Mouse (Mus musculus) cerebellum, postnatal 10 days (tissue): ENCODE data around the gene Copz1.

Experiments used
- DNase-seq, 2 experiments: peaks; one replicate each; pipeline ENCODE4 v3.0.0; 2021; ENCODE audit warnings: mixed read lengths in 2 of 2

The Copz1 gene

DNA sequence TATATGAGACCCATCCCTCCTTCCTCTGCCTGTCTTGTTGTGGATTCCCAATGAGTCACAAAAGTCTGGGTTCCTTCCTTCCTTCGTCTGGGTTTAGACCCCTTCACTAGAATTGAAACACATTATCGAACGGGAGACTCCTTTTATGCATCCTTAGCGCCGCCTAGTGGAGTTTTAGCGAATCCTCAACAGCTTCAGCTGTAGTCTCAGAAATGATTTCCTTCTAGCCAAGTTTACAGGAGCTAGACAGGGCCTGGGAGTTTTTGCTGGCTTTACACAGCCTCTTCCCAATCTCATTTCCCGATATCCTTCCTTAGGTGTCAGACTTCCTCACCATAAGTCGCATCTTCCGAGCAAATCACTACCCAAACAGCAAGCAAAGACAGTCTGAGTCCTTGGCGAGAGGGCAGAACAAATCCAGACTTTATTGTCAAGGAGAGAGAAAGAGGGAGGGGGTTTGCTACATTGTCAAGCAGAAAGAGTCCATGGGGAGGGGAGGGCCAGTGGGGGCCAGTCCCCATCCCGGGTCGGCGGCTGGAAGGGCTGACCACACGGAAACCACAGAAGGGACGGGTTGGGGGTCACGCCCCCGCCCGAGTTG lies 41.1 kb downstream of the Copz1 start:
- peak; percentile 79 to 88 for DNase-seq

DNA sequence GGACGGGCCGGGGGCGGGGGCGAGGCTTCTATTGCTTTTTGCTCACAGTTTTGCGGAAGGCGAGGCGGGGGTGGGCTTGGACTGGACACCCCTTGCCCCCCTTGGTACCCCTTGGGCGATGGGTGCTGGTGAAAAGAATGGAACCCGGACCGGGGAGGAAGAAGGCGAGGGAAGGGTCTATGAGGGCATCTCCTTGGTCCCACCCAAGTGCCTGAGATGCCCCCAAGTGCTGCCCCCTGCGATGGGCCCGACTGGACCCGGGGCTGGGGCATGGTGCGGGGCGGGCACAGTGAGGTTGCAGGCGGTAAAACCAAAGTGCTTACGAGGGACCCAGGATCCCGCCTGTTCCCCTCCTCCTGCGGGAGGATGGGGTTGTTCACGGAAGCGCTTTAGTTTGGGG lies 41.7 kb downstream of the Copz1 start:
- DNase-seq, result no peak

DNA sequence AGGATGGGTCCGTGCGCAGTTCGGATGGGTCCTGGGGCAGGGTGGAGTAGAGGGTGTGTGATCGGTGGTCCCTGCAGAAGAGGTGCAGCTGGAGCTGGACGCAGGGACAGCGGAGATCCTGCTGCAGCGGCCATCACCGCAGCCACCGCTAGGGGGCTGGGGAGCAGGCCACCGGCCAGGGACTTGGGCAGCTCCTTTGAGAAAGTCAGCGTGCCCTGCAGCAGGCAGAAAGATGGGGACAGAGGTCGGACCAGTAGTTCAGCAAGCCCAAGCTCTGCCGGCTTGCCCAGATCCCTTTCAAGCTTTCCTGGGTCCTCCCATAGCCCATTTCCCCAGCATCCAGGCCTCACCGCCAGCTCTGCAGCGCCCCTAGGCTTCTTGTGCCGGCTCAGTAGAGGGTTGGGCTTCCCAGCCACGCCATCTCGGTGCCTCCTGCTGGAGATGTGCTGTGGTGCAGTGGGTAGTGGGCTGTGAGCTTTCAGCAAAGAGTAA lies 42.5 kb downstream of the Copz1 start:
- DNase-seq, result peak; percentile 90 to 92

DNA sequence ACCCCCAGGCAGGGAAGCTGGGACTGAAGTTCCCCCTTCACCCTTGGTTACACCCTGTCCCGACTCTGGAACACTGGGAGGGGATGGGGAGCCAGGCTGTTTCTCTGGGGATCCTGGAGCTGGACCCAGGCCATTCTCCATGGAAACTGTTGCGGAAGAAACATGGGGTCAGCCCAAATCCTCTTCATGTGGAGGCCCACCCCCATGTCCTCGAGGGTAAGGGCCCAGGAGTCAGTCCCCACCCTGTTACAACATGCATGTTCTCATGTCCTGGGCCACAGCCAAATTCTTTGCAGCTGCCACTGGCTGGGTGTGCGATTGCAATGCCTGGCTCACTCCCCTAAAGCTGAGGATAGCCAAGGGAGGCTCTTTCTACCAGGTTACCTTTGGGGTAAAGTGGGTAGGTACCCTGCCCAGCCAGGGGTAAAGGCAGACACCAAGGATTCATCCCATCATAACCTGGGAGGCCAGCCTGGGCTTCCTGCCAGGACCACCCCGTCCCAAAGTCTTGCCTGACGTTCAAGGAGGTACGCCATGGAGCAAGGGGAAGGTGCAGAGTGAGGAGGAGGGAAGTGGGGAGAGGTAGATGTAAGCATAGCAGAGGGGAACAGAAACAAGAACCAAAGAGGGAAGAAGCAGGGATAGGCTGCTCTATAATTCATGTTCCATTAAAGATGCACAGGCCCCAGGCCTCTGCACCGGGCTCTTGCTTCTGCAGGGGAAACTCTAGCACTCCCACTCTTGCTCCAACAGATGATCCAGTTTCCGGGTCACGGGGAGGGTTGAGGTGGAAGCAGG lies 43.7 kb downstream of the Copz1 start:
- DNase-seq, result no peak

DNA sequence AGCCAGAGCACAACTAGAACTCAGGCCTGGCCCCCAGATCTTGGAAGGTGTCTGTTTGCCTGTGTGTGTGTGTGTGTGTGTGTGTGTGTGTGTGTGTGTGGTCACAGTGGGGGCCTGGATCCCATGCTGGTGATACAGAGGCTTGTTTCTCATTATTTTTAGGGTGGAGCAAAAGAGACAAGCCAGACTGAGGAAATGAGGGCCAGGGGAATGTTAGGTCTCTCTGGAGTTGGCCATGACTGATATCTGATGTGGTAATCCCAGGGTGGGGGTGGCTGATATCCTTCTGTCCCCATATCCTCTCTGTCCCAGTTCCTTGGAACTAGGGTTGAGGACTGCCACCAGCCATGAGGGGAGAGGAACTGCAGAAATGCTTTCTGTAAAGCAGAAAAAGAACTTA lies 44.6 kb downstream of the Copz1 start:
- no peak for DNase-seq

DNA sequence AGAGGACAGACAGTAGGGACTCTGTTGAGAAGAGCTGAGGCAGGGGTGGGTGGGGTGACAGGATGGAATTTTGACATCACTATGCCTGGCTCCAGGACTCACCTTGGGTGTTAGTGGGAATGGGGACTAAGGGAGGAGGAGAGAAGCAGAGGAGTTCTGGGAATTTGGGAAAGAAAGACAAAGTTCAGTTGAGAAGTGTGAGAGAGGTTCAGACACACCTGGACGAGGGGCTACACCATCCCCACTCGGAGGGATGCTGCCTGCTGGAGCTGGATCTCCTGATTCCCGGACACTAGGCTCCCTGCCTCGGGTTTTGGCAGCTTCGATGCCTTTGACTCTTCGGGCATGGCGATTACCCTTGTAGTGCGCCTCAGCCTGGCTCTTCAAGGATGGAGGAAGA lies 45.2 kb downstream of the Copz1 start:
- DNase-seq, result no peak

DNA sequence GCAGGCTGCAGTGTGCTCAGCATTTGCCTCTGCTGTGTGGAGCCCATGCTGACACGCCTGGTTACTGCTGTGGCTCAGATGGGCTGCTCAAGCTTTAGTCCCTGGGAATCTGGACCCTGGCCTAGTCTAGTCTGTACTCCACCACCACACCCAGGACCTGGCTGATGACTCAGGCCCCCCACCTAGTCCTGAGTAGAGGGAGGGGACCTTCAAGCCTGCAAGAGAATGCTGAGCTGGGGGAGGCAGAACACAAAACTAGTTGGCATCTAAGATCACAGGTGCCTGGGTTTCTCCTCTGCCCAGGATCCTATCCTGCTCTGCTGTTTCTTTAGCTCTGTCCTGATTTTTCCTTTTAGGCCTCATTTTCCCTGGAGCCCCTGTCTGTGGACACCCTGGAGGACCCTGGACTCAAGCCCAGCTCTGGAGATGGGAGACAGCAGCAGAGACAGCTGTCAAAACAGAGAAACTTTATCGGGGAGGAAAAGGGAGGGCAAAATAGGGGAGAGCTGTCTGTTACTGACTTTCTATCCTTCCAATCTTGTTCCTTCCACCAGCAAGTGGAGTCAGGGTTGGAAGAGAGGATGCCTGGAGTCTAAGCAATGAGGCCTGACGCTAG lies 45.8 kb downstream of the Copz1 start:
- no peak for DNase-seq

DNA sequence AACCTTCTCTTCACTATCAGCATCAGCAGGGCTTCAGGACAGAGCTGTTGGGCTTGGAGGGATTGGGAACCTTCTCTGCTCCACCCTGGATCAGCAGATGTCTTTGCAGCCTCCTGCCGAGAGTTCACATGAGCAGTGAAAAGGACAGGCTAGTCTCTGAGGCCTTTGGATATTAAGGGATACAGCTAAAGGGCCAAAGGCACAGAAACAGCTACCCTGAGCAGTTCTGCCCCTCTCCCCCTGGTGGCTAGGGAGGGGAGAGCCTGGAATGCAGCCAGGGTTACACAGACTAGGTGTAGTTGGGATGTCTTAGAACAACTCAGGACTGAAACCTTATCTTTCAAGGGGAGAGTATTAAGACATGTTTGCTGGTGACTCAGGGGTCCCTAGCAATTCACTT lies 48.6 kb downstream of the Copz1 start:
- peak; percentile 74 to 81 for DNase-seq

DNA sequence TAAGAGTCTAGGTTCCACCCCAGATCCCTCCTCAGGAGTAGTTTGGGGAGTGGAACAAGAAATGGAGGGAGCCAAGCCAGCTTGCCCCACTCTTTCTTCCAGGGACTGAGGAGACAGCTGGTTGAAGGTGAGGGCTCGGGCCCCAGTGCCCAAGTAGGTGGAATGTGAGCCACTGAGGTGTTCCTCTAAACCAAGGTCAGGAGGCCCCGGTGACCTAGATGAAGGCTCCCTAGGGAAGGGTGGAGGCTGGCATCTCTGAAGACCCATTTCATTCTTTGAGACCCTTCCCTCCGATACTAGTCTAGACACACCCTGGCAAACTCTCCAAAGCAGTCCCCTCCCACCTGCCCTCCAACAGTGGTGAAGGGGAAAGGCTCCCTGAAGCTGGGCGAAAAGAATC lies 49.9 kb downstream of the Copz1 start:
- no peak for DNase-seq

DNA sequence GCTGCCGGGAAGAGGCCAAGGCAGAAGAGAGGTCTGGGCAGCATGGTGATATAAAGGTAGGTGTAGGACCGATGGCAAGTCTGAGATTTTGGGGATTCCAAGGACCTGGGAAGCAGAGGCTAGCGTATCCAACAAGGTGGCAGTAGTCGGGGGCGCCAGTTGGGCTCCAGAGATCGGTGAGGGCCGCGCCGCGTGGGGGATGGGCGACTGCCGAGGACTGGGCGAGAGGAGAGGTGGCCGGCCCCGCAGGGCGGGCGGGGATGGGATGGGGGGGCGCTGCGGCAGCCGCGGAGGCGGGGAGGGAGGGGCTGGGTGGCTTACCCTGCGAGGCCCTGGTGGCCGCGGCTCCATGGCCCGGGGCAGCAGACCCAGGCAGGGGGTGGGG lies 50.5 kb downstream of the Copz1 start:
- peak; percentile 87 to 88 for DNase-seq

DNA sequence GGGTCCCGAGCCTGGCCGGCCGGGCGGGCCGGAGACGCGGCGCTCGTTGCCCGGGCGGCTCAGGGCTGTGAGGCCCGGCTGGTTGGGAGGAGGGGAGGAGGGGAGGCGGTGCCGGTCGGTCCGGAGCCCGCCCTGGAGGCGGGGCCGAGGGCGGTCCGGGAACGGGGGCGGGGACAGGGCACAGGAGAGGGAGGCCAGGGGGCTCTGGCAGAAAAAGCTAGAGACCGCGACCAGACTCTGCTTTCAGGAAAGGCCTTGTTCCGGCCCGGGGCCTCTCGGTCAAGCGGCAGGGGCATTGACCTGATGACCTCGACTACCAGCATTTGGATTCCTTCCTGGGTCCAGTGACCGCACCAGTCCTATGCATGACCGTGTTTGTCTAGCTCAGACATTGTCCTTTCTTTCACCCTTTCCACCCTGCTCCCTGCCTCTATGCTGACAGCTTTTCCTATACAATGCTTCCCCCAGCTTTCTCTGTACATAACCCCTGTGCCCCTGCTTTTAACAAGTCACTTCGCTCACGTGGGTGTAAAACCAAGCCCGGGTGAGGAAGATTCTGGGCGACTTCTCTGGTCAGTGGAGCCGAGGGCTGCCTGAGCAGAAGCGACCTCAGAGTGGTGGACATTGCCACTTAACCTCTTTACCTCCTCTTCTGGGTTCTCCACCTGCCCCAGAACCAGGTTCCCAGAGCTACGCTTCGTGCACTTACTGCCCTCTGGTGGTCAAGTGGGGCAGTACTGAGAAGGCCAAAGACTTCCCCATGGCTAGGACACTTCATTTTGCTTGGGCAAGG lies 51.1 kb downstream of the Copz1 start:
- DNase-seq, result peak; percentile 96 to 98

DNA sequence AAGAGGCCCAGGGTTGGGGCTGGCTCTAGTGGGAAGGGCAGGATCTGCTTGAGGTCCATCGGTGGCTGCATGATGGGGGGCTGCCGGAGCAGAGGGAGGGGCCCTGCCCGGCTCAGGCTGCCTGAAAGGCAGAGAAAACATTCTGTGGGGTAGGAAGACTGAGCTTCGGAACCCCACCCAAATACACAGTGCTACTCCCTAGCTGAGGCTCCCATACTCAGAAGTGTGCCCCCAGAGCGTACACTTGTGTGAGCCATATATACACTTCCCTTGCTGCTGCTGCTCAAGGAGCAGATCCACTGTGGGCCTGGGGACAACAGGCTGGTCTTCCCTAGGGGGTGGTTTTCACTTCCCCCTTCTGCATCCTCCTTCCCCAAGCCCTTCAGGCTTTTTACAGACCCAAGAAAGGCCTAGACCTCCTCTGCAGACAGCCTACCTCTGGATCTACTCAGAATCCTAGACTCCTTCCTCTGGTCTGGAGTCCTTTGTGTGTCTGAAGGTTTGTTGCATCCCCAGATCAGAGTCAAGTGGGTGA lies 60.6 kb downstream of the Copz1 start:
- no peak for DNase-seq

DNA sequence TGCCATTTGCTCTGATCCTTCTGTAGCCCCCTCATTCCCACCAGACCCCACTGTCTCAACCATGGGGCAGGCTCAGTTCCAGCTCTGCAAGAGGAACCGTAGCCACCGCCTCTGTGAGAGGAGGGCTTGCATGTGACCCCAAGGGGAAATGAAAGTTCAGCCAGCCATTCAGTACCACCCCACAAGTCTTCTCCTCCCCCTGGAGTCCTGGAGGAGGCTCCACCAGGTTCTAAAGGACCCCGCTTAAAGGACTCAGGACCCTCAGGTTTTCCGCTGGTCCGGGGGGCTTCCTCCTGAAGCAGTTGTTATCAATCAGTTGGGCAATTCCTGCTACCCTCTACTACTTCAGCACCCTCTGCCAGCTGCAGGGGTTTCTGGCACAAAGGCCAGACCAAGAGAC lies 61.2 kb downstream of the Copz1 start:
- no peak for DNase-seq

DNA sequence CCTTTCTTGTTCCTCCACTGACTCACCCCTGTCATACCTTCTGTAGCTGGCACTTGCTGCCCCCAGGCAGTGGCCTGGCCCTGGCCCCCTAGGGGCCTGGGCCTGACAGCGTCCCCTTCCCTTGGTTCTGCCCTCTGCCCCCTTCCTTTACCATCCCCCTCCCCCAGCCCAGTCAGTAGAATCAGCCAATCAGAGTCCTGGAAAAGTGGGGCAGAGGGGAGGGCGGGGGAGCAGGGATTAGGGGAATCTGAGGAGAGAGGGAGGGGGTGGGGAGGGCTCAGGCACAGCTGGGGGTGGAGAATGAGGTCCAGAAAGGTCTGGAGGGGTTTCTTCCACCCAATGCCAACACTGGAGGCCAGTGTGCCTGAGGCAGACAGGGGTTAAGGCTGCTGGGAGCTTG lies 61.7 kb downstream of the Copz1 start:
- DNase-seq, result peak in 1 of 2 experiments; percentile 39

DNA sequence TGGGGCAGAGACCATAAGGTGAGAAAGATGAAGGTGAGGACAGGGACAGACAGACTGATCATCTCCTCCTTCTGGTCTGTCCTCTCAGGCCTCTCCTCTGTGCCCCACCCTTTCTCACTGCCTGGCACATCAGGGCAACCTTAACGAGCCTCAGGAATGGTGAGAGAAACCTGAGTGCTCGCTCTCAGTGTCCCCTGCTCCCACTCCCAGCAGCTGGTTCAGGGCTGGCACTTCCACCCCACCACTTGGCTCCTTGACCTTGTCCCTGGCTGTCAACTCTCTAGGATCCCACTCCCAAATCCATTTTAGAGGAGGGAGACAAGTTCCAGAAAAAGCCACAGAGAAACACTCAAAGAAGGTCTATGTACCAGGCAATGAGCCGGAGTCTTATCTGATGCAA lies 62.5 kb downstream of the Copz1 start:
- no peak for DNase-seq

DNA sequence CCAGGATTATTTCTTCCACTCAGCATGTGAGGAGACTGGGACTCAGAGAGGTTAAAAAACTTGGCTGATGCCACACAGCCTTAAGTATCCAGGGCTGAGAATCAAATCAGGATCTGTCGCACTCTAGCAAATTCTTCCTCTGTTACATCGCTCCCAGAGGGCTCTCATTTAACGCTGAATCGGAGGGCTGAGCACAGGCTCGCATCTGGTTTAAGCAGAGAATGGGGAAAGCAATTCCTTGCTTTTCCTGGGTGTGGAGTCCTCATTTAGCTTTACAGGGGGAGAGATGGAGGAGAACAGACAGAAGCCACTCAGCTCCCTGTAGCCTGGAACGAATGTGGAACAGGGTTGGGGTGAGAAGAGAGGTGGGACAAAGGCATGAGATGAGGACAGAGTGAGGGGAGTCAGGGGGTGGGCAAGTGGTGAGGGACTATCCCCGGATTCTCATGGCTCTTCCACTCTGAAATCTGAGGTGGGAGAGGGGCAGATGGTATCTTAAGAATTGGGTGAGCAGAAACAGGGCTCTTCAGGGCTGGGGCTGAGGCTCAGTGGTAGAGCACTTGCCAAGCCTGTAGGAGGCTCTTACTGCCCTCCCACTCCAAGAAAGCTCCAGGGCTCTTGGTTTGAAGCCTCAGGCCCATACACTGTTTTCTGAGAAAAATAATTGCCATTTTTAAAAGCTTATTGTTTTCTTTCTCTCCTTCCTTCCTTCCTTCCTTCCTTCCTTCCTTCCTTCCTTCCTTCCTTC lies 63.1 kb downstream of the Copz1 start:
- no peak for DNase-seq

DNA sequence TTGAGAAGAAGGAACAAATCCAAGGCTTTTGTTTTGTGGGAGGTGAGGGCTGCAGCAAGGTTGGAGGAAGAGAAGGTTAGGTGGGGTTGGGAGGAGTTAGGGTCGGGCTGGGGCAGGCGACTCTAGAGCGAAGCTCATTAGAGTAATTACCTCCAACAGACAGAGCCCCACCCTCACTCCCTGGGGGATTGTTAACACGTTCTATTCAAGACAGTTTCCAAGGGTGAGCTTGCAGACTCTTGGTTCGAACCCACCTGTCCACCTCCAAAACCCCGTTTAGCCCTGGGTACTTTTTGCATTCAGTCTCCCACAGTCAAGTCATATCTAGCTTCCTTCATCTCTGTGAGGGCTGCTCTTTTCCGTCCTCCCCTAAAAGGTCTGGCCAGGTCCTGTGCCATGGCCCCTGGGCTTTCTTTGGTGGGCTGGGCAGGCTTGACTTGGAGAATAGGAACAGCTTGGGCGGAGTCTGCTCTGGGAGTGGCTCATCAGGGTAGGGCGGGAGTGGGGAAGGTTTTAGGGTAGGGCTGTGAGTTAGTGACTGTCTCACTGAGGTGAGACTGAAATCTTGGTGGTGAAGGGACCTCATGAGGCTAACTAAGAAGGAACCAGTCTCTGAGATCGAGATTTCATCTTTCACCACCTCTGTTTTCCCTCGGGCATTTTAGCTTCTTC lies 64.6 kb downstream of the Copz1 start:
- DNase-seq, result no peak

DNA sequence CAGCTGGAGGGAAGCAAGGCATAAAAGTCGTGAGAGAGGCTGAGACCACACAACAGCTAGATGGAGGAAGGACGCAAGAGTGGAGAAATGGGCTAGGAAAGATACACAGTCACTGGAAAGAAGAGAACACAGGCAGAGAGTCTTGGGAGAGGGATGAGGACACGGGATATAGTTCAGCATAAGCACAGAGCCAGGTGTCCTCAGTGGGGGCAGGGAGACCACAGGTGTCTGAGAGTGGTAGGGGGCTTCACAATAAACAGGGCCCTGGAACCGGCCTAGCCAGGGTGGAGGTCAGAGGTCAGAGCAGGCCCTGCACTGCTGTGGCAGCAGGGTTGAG lies 66.3 kb downstream of the Copz1 start:
- no peak for DNase-seq

DNA sequence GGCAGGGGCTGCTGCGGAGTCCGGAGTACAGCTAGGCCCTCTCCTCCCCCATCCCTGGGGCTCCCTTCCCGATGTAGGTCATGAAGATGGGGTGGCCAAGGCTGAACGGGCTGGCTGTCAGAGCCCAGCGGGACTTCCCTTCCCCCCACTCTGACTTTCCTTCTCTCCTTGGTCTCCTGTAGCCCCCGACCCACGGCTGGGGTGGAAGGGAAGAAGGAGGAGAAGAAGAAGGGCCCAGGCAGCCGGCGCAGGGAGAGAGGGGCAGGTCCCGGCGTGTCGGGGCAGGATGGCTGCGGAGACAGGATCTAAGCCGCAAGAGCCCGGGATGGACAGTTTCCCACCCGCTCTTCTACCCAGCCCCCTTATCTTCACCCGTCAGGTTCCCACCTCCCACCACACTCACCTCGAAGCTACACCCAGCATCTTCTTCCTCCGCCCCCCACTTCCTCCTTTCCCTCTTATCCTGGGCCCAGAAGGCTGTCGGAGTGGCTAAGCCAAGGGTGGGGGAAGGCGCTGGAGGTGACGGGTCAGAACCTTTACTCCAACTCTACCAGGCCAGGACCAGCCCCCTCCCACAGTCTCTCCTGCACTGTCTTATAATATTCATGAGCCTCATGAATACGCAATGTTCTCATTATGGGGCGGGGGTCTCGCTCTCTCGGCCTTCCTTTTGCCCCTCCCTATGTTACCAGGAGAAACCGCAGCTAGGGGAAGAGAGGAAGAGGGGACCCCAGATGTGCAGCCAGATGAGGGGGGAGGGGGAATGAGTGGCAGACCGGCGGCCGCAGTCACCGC lies 66.8 kb downstream of the Copz1 start:
- peak; percentile 24 to 25 for DNase-seq

DNA sequence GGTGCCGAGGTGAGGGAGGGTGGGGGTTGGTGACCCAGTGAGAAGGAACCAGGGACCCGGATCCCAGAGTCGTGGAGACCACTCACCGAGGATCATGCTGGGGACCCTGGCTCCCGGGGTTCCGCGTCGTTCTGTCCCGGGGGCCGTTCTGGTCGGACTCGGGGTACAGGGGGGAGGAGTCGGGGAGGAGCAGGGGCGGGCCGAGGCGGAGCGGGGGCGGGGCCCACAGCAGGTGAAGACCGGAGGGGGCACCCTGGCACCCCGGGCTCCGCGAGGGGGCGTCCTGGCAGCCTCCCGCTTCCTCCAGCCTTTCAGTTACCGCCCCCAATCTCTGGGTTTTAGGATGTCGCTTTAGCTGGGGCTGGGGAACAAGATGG lies 67.4 kb downstream of the Copz1 start, which contains the start of gene Zfp385a:
TSS of gene Zfp385a (minus strand) at position 133 of the 377 bp plus-strand sequence.
- DNase-seq, result peak; percentile 58 to 65

DNA sequence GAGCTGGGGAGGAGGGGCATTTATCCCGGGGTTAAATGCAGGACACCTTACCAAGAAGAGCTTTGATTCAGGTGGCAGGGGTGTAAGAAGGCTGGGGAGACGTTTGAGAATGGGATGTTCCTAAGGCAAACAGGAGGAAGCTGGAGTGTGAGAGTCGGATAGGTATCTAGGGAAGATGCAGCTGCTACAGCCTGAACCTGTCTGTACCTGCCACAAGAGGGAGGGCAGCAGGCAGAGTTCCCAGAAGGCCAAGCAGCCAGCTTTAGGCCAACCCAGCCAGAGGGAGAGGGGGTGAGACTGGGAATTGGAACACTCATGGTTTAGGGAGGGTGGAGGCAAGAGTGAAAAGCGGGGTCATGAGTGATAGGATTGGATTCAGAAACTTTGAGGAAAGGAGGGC lies 68.3 kb downstream of the Copz1 start:
- DNase-seq, result peak in 1 of 2 experiments; percentile 40
